8 mouse cellular contexts compared by ENCODE assay signal in genomic region chr5:5749772-5750222, GRCm38 (mm10). TPM values are rescaled to one million over a fixed set of nuclear protein-coding genes. Genes with fewer than 3 reads are reported as not detected.
A peak's percentile ranks its signal among the peaks of the same experiment; 100 is the strongest.
DNase-seq lines count a peak whose midpoint lies in the region; ATAC-seq and TF ChIP-seq lines count a peak whose summit lies in the region.

No protein-coding gene starts in this region.

- no peak for TF ChIP-seq POLR2A in lung, adult 2 months (IDR thresholded peaks at IDR 0.05; ENCODE audit: borderline replicate concordance, extremely low read depth, low read depth, low read length)

- in situ Hi-C loops in ES-E14 (cut with MboI; ENCODE audit: low sequenced_read_pairs in 2 of 2, unreplicated experiment in 2 of 2), result loop anchor here (5.0 to 10.0 kb wide), 3 partner anchors 105 to 257 kb away; no protein-coding TSS in a partner anchor

- no peaks in the 10 kb centered on the region for H3K4me1 ChIP-seq in ES-E14 (ENCODE audit: control insufficient read depth in 2 of 2, insufficient read depth in 2 of 2, low read length in 2 of 2, poor library complexity in 1 of 2)
- H3K4me1 ChIP-seq in embryonic facial prominence, embryonic 13.5 days, result peaks cover 6% of the 10 kb centered on the region
- H3K4me1 ChIP-seq in lung, adult 2 months (ENCODE audit: control insufficient read depth, insufficient read depth, low read length), result no peaks in the 10 kb centered on the region

- ATAC-seq in embryonic facial prominence, embryonic 13.5 days (ENCODE audit: insufficient number of reproducible peaks, insufficient read depth, low FRiP score, low TSS enrichment, low read depth), result 0 out of 2 replicates have a peak, but pooled peaks have one; percentile 22

- 1% methylated on average over 13 of the region's 13 CpGs for WGBS in embryonic facial prominence, embryonic 13.5 days
- under 1% methylated on average over 13 of the region's 13 CpGs for WGBS in lung, adult 2 months

- H3K4me3 ChIP-seq in ES-E14 (ENCODE audit: insufficient read depth in 1 of 2, low read depth in 1 of 2, low read length in 2 of 2, poor library complexity in 1 of 2, severe bottlenecking in 1 of 2), result peak overlapping the region; percentile 7 to 79; a peak in 3 of 4 replicates
- peak overlapping the region; percentile 66 for H3K4me3 ChIP-seq in embryonic facial prominence, embryonic 13.5 days
- H3K4me3 ChIP-seq in lung, adult 2 months (replicated peaks; ENCODE audit: extremely low read depth, low read depth, low read length), result no peak overlapping the region

- no peak for TF ChIP-seq CTCF in lung, adult 2 months (IDR thresholded peaks at IDR 0.05; ENCODE audit: insufficient read depth, low read length)

- peaks cover 29% of the 10 kb centered on the region for H3K27me3 ChIP-seq in embryonic facial prominence, embryonic 13.5 days

- H3K4me2 ChIP-seq in embryonic facial prominence, embryonic 13.5 days, result peak overlapping the region; percentile 93

- H3K9me3 ChIP-seq in ES-E14 (ENCODE audit: control insufficient read depth, insufficient read depth, low read depth, low read length), result no peaks in the 10 kb centered on the region
- no peaks in the 10 kb centered on the region for H3K9me3 ChIP-seq in embryonic facial prominence, embryonic 13.5 days

- H3K36me3 ChIP-seq in ES-E14 (ENCODE audit: control insufficient read depth, insufficient read depth, low read length, poor library complexity, severe bottlenecking), result no peaks in the 10 kb centered on the region
- H3K36me3 ChIP-seq in embryonic facial prominence, embryonic 13.5 days, result no peaks in the 10 kb centered on the region

- peak; percentile 42 for DNase-seq in ES-E14 (ENCODE audit: low read depth, low spot score)
- DNase-seq in adrenal gland, postnatal 14 days, result peak; percentile 53
- peak; percentile 28 for DNase-seq in heart, postnatal 4 days
- DNase-seq in layer of hippocampus, adult 11-12 months (ENCODE audit: low spot score), result peak; percentile 57
- peak; percentile 40 for DNase-seq in lung, adult 2 months
- peak; percentile 43 for DNase-seq in retina, postnatal 7 days (ENCODE audit: low read depth, low spot score)
- no peak for DNase-seq in testis, postnatal 14 days (ENCODE audit: low spot score)

- H3K9ac ChIP-seq in ES-E14 (ENCODE audit: insufficient read depth, low read depth, low read length, poor library complexity, severe bottlenecking), result no peak overlapping the region
- no peak overlapping the region for H3K9ac ChIP-seq in embryonic facial prominence, embryonic 13.5 days

- H3K27ac ChIP-seq in ES-E14 (ENCODE audit: insufficient read depth, low read depth, low read length, poor library complexity, severe bottlenecking), result no peak overlapping the region
- H3K27ac ChIP-seq in embryonic facial prominence, embryonic 13.5 days, result no peak overlapping the region

TF ChIP-seq in ES-E14, 5 proteins besides CTCF, POLR2A, EP300 and RAD21:
- TF ChIP-seq ZNF384 (IDR thresholded peaks at IDR 0.05; ENCODE audit: low read depth, low read length), result no peak
- TF ChIP-seq ZC3H11A (IDR thresholded peaks at IDR 0.05; ENCODE audit: borderline replicate concordance, low read depth, low read length), result peak; percentile 66

RNA-seq across cellular contexts. Expression of gene Steap1, which starts 0.7 kb away (rescaled TPM):
- 43.3 and 45.6 TPM in 2 replicates for total RNA-seq in ES-E14 (2012; rRNA removed)
- 26.6 and 37.6 TPM in 2 replicates for total RNA-seq in adrenal gland, postnatal 14 days (2021)
- 3.3 and 4.1 TPM in 2 replicates for polyA plus RNA-seq in embryonic facial prominence, embryonic 13.5 days (2015; fragmentation: Nextera tagmentation; extraction: Ambion mirVana)
- total RNA-seq in heart, postnatal 4 days (2021), result under 1 TPM; 0.31 to 0.43 TPM
- polyA plus RNA-seq in lung, adult 2 months (2012; rRNA removed), result 0.42 and 0.98 TPM in 2 replicates

RNA-seq across cellular contexts. Expression of gene Steap2, which starts 55.4 kb away (rescaled TPM):
- total RNA-seq in ES-E14 (2012; rRNA removed), result 26.4 and 33.2 TPM in 2 replicates
- 35.8 and 41.6 TPM in 2 replicates for total RNA-seq in adrenal gland, postnatal 14 days (2021)
- 7.8 and 7.9 TPM in 2 replicates for polyA plus RNA-seq in embryonic facial prominence, embryonic 13.5 days (2015; fragmentation: Nextera tagmentation; extraction: Ambion mirVana)
- total RNA-seq in heart, postnatal 4 days (2021), result 1 to 10 TPM; 1.7 to 1.9 TPM
- polyA plus RNA-seq in lung, adult 2 months (2012; rRNA removed), result 5.1 and 5.7 TPM in 2 replicates

Comparison
In these comparisons a context has a peak if more than half of its experiments do, and no peak if none do; other contexts are left out.
1. RNA of gene Steap1, which starts 0.7 kb away (total RNA-seq): 43.3 to 45.6 TPM in ES-E14 and 26.6 to 37.6 TPM in adrenal gland, postnatal 14 days; 0.31 to 0.43 TPM in heart, postnatal 4 days; every median in the first group is over 10 times any median in the second.